Mouse (Mus musculus) bone marrow macrophage, adult 2 months (primary cell): Measurements from ENCODE around the gene Tnfrsf26.

ENCODE experiments used
- CTCF ChIP-seq: IDR thresholded peaks from 2 replicates; pipeline ENCODE4 v1.5.1; 2012; ENCODE audit warnings: low read depth, mild to moderate bottlenecking, low read length, moderate library complexity
- POLR2A ChIP-seq: IDR thresholded peaks from 2 replicates; pipeline ENCODE4 v1.6.1; 2012; ENCODE audit warnings: mild to moderate bottlenecking, low read depth, low read length, borderline replicate concordance

- TF ChIP-seq POLR2A (no peak), CTCF (no peak)
These were observed 33.7 kb downstream of the Tnfrsf26 start for GRCm38 (mm10) chr7:143594865-143595264.
